23 mouse cellular contexts compared by ENCODE assay signal in genomic region chr1:191416611-191417010, GRCm38 (mm10). TPM values are rescaled to one million over a fixed set of nuclear protein-coding genes. Genes with fewer than 3 reads are reported as not detected.
DNase-seq lines count a peak whose midpoint lies in the region; ATAC-seq and TF ChIP-seq lines count a peak whose summit lies in the region.
"Had no signal": no experiment of that assay in that cellular context is flagged by ENCODE, and none has a peak within 500 bp of the region (broad histone marks: within the 10 kb centered on the region; RNA-seq: fewer than 3 reads in every experiment).

No protein-coding gene starts in this region.

- POLR2A ChIA-PET in Patski (lab: Charles Lee), result no interaction called here

- ATAC-seq in Patski, result peak; percentile 39
- ATAC-seq in erythroid progenitor cell, adult 5-6 weeks (replicated peaks; ENCODE audit: low FRiP score, poor library complexity, severe bottlenecking), result no peak
- ATAC-seq: forebrain, postnatal 0 days; hindbrain, postnatal 0 days; midbrain, embryonic 13.5 days had no signal

- H3K4me3 ChIP-seq in left cerebral cortex, adult 2 months, result no peak overlapping the region
- H3K4me3 ChIP-seq: embryonic facial prominence, embryonic 15.5 days; heart, embryonic 12.5 days; liver, embryonic 13.5 days; midbrain, embryonic 13.5 days had no signal

- in situ Hi-C loops in Patski (cut with MboI; ENCODE audit: low pct_unique_long_range_greater_than_20kb), result no loop called here

- TF ChIP-seq CTCF in left cerebral cortex, adult 2 months (IDR thresholded peaks at IDR 0.05), result no peak
- no peak for TF ChIP-seq CTCF in Patski (IDR thresholded peaks at IDR 0.05)

- H3K27ac ChIP-seq in left cerebral cortex, adult 2 months, result peak overlapping the region; percentile 26; the same call in 1 of the 2 replicates
- H3K27ac ChIP-seq: embryonic facial prominence, embryonic 15.5 days; hindbrain, postnatal 0 days; liver, embryonic 13.5 days; midbrain, embryonic 13.5 days; stomach, postnatal 0 days had no signal

- no peaks in the 10 kb centered on the region for H3K27me3 ChIP-seq in Patski
- H3K27me3 ChIP-seq: heart, embryonic 12.5 days; liver, embryonic 13.5 days; midbrain, embryonic 13.5 days had no signal

- DNase-seq in heart, adult 11 months, result peak; percentile 57
- no peak for DNase-seq in heart, postnatal 25 days (ENCODE audit: low spot score)
- no peak for DNase-seq in left cerebral cortex, adult 2 months (ENCODE audit: extremely low spot score in 1 of 2, low spot score in 2 of 2)
- DNase-seq in left cerebral cortex, postnatal 36 days (ENCODE audit: low spot score in 2 of 2), result no peak
- no peak for DNase-seq in Patski (ENCODE audit: low read depth, low spot score)
- peak; percentile 80 for DNase-seq in brain, adult 2 months (ENCODE audit: low read depth, low spot score)
- no peak for DNase-seq in adrenal gland, adult 2 months
- DNase-seq: adrenal gland, postnatal 25 days; cerebellum, adult 11-12 months; cerebellum, postnatal 10 days; forebrain, postnatal 0 days; heart, postnatal 10 days; kidney, adult 2 months; kidney, postnatal 10 days; liver, embryonic 13.5 days; lung, embryonic 14.5 days; thymus, postnatal 14 days had no signal

- intact Hi-C loops in heart, postnatal 25 days (cut with DNase I), result no loop called here
- intact Hi-C loops in left cerebral cortex, adult 2 months (cut with DNase I), result no loop called here
- intact Hi-C loops in left cerebral cortex, postnatal 36 days (cut with DNase I), result no loop called here

- CTCF ChIA-PET in Patski (lab: Charles Lee), result interaction anchor here (0.7 to 2.0 kb wide), 3 partner anchors 9 to 25 kb away, joined by 3 to 4 read pairs (median 3); no protein-coding TSS in a partner anchor

RNA-seq across cellular contexts. Expression of gene Ppp2r5a, which starts 13.5 kb away (rescaled TPM):
- total RNA-seq in heart, postnatal 25 days (2021), result 100 to 1,000 TPM; 103 to 110 TPM
- total RNA-seq in left cerebral cortex, adult 2 months (2021), result 10 to 100 TPM; 91.8 to 94.5 TPM
- 10 to 100 TPM; 89.0 to 95.7 TPM for total RNA-seq in left cerebral cortex, postnatal 36 days (2021)
- polyA plus RNA-seq in Patski (2021), result 83.6 TPM
- total RNA-seq in erythroid progenitor cell, adult 5-6 weeks (2015; ENCODE audit: low replicate concordance), result 59.1 and 84.3 TPM in 2 replicates
- total RNA-seq in erythroid progenitor cell, adult 5-6 weeks (2017; ENCODE audit: low replicate concordance), result 60.7 and 94.6 TPM in 2 replicates
- total RNA-seq in adrenal gland, adult 2 months (2021), result 100 to 1,000 TPM; 212 to 218 TPM
- polyA plus RNA-seq in adrenal gland, adult 2 months (2012; rRNA removed), result 93.3 and 162 TPM in 2 replicates

Comparison
In these comparisons a context has a peak if more than half of its experiments do, and no peak if none do; other contexts are left out.
1. DNase-seq: peak in heart, adult 11 months (single experiment) and brain, adult 2 months (single experiment); none in heart, postnatal 25 days (single experiment), left cerebral cortex, adult 2 months (0 of 2), left cerebral cortex, postnatal 36 days (0 of 2), Patski (single experiment) and adrenal gland, adult 2 months (single experiment).